8 mouse cellular contexts compared by ENCODE assay signal in genomic region chr2:62646014-62646645, GRCm38 (mm10). TPM values are rescaled to one million over a fixed set of nuclear protein-coding genes. Genes with fewer than 3 reads are reported as not detected.
A peak's percentile ranks its signal among the peaks of the same experiment; 100 is the strongest.
DNase-seq lines count a peak whose midpoint lies in the region; ATAC-seq and TF ChIP-seq lines count a peak whose summit lies in the region.

Gene Ifih1 (minus strand): TSS chr2:62646255.

- intact Hi-C loops in heart, postnatal 36 days (cut with DNase I), result no loop called here

- peak; percentile 78 for DNase-seq in CH12.LX (ENCODE audit: extremely low read depth)
- peak; percentile 79 for DNase-seq in adrenal gland, postnatal 14 days
- peak; percentile 64 to 71 for DNase-seq in heart, postnatal 36 days
- peak; percentile 38 to 62 for DNase-seq in layer of hippocampus, postnatal 10 days (ENCODE audit: low spot score in 2 of 2)
- DNase-seq in mesoderm, embryonic 11.5 days (ENCODE audit: low read depth, low spot score), result peak; percentile 49
- DNase-seq in spleen, adult 18-20 months, result peak; percentile 58 to 76
- no peak for DNase-seq in left cerebral cortex, adult 8-10 months (ENCODE audit: low spot score in 2 of 2)

- peak; percentile 91 for ATAC-seq in forebrain, embryonic 12.5 days (ENCODE audit: low FRiP score)

- H3K27ac ChIP-seq in CH12.LX (ENCODE audit: insufficient read depth, low read depth), result peak within 1 kb of the TSS; percentile 30
- peak within 1 kb of the TSS; percentile 53; the same call in 1 of the 2 replicates for H3K27ac ChIP-seq in forebrain, embryonic 12.5 days

- in situ Hi-C loops in CH12.LX (cut with MboI; ENCODE audit: low pct_ligation_motif_present, low pct_unique_long_range_greater_than_20kb, low sequenced_read_pairs), result no loop called here

- peak; percentile 26; the same call in 1 of the 2 replicates for TF ChIP-seq EP300 in CH12.LX (IDR thresholded peaks at IDR 0.05; ENCODE audit: low read length)

- H3K4me1 ChIP-seq in CH12.LX (ENCODE audit: control insufficient read depth in 1 of 2, insufficient read depth in 2 of 2), result peaks cover 3 to 22% of the 10 kb centered on the region in 2 experiments; a peak in 3 of 4 replicates
- peaks cover 16% of the 10 kb centered on the region for H3K4me1 ChIP-seq in forebrain, embryonic 12.5 days

- peak in 1 of 2 experiments; percentile 61; a peak in 2 of 4 replicates for TF ChIP-seq CTCF in CH12.LX (conservative IDR thresholded peaks at IDR 0.05 in 1 of 2, IDR thresholded peaks at IDR 0.05 in 1 of 2; ENCODE audit: low read depth in 2 of 2, low read length in 2 of 2)

- TF ChIP-seq POLR2A in CH12.LX (IDR thresholded peaks at IDR 0.05; ENCODE audit: low read depth, low read length), result no peak

- dilution Hi-C loops in CH12.LX (cut with MboI; ENCODE audit: extremely low pct_ligation_motif_present, extremely low pct_unique_long_range_greater_than_20kb, low sequenced_read_pairs), result no loop called here

- no peaks in the 10 kb centered on the region for H3K27me3 ChIP-seq in CH12.LX (replicated peaks)
- H3K27me3 ChIP-seq in forebrain, embryonic 12.5 days, result peaks cover 11% of the 10 kb centered on the region

- H3K4me3 ChIP-seq in CH12.LX (replicated peaks in 1 of 3; ENCODE audit: low read depth in 2 of 3, low read length in 2 of 3, poor library complexity in 1 of 3), result peak within 1 kb of the TSS; percentile 55 to 61 (median 57)
- H3K4me3 ChIP-seq in forebrain, embryonic 12.5 days (replicated peaks), result peak within 1 kb of the TSS; percentile 47

- peak within 1 kb of the TSS; percentile 88 for H3K4me2 ChIP-seq in CH12.LX (ENCODE audit: insufficient read depth, low read depth, poor library complexity, severe bottlenecking)
- H3K4me2 ChIP-seq in forebrain, embryonic 12.5 days, result peak within 1 kb of the TSS; percentile 68

- H3K79me2 ChIP-seq in CH12.LX (replicated peaks; ENCODE audit: control insufficient read depth, extremely low read depth, insufficient read depth, poor library complexity, severe bottlenecking), result no peaks in the 10 kb centered on the region

- H3K9me3 ChIP-seq in CH12.LX (replicated peaks; ENCODE audit: low read length), result no peaks in the 10 kb centered on the region
- H3K9me3 ChIP-seq in forebrain, embryonic 12.5 days, result no peaks in the 10 kb centered on the region

- H3K9ac ChIP-seq in CH12.LX (ENCODE audit: insufficient read depth, low read depth), result peak within 1 kb of the TSS; percentile 50
- H3K9ac ChIP-seq in forebrain, embryonic 12.5 days, result peak within 1 kb of the TSS; percentile 47

- peak; percentile 11; the same call in 1 of the 2 replicates for TF ChIP-seq RAD21 in CH12.LX (IDR thresholded peaks at IDR 0.05; ENCODE audit: low read depth, low read length)

- H3K36me3 ChIP-seq in CH12.LX (replicated peaks in 1 of 2; ENCODE audit: control insufficient read depth in 1 of 2, insufficient read depth in 1 of 2, low read length in 1 of 2), result no peaks in the 10 kb centered on the region
- no peaks in the 10 kb centered on the region for H3K36me3 ChIP-seq in forebrain, embryonic 12.5 days (replicated peaks)

- 2% methylated on average over 30 of the region's 30 CpGs for WGBS in forebrain, embryonic 12.5 days

TF ChIP-seq in CH12.LX, 34 proteins besides CTCF, POLR2A, EP300 and RAD21:
- TF ChIP-seq RCOR1 (conservative IDR thresholded peaks at IDR 0.05; ENCODE audit: low read depth, low read length), result no peak
- TF ChIP-seq MYC (IDR thresholded peaks at IDR 0.05; ENCODE audit: low read depth, low read length), result no peak
- no peak for TF ChIP-seq SIN3A (IDR thresholded peaks at IDR 0.05; ENCODE audit: low read length)
- no peak for TF ChIP-seq USF1 (IDR thresholded peaks at IDR 0.05; ENCODE audit: low read depth, low read length)
- TF ChIP-seq MAFK (IDR thresholded peaks at IDR 0.05; ENCODE audit: insufficient replicate concordance, low read length), result no peak
- no peak for TF ChIP-seq CHD1 (IDR thresholded peaks at IDR 0.05; ENCODE audit: low read depth, low read length)
- peak; percentile 40; the same call in 1 of the 2 replicates for TF ChIP-seq CHD2 (IDR thresholded peaks at IDR 0.05; ENCODE audit: low read length)
- no peak for TF ChIP-seq KAT2A (IDR thresholded peaks at IDR 0.05; ENCODE audit: insufficient replicate concordance, low read length)
- TF ChIP-seq HCFC1 (IDR thresholded peaks at IDR 0.05; ENCODE audit: low read depth, low read length), result no peak
- no peak for TF ChIP-seq ZC3H11A (IDR thresholded peaks at IDR 0.05; ENCODE audit: low read depth, low read length)
- no peak; the same call in 1 of the 2 replicates for TF ChIP-seq BHLHE40 (IDR thresholded peaks at IDR 0.05; ENCODE audit: low read depth, low read length)
- no peak for TF ChIP-seq TCF12 (IDR thresholded peaks at IDR 0.05; ENCODE audit: low read depth, low read length)
- TF ChIP-seq POLR2AphosphoS2 (IDR thresholded peaks at IDR 0.05; ENCODE audit: low read depth, low read length), result no peak
- TF ChIP-seq NELFE (IDR thresholded peaks at IDR 0.05; ENCODE audit: low read depth, low read length), result no peak
- no peak for TF ChIP-seq GABPA (IDR thresholded peaks at IDR 0.05; ENCODE audit: insufficient replicate concordance, low read depth, low read length)
- TF ChIP-seq ZKSCAN1 (IDR thresholded peaks at IDR 0.05; ENCODE audit: borderline replicate concordance, low read depth, low read length), result no peak
- no peak for TF ChIP-seq E2F4 (IDR thresholded peaks at IDR 0.05; ENCODE audit: insufficient replicate concordance, low read depth, low read length)
- TF ChIP-seq IRF4 (IDR thresholded peaks at IDR 0.05; ENCODE audit: low read depth, low read length), result peak; percentile 79; the same call in 1 of the 2 replicates
- no peak for TF ChIP-seq JUND (conservative IDR thresholded peaks at IDR 0.05; ENCODE audit: low read depth, low read length)
- TF ChIP-seq MAZ (IDR thresholded peaks at IDR 0.05; ENCODE audit: low read depth, low read length), result no peak
- TF ChIP-seq NRF1 (IDR thresholded peaks at IDR 0.05; ENCODE audit: low read depth, low read length), result no peak
- TF ChIP-seq USF2 (conservative IDR thresholded peaks at IDR 0.05; ENCODE audit: low read depth, low read length), result no peak
- TF ChIP-seq PAX5 (IDR thresholded peaks at IDR 0.05; ENCODE audit: low read length), result no peak
- TF ChIP-seq MXI1 (IDR thresholded peaks at IDR 0.05; ENCODE audit: low read depth, low read length), result 0 out of 2 replicates have a peak, but pooled peaks have one; percentile 11
- TF ChIP-seq MEF2A (IDR thresholded peaks at IDR 0.05; ENCODE audit: borderline replicate concordance, low read depth, low read length), result no peak
- no peak for TF ChIP-seq ZNF384 (IDR thresholded peaks at IDR 0.05; ENCODE audit: low read depth, low read length)
- TF ChIP-seq ELF1 (IDR thresholded peaks at IDR 0.05; ENCODE audit: low read depth, low read length), result peak; percentile 55
- TF ChIP-seq UBTF (IDR thresholded peaks at IDR 0.05; ENCODE audit: low read depth, low read length), result peak; percentile 90
- no peak for TF ChIP-seq TBP (conservative IDR thresholded peaks at IDR 0.05; ENCODE audit: low read depth, low read length)
- TF ChIP-seq ZMIZ1 (IDR thresholded peaks at IDR 0.05; ENCODE audit: low read depth, low read length), result no peak
- TF ChIP-seq ETS1 (conservative IDR thresholded peaks at IDR 0.05; ENCODE audit: low read depth, low read length), result peak; percentile 44
- peak; percentile 43 for TF ChIP-seq SMC3 (IDR thresholded peaks at IDR 0.05; ENCODE audit: low read depth, low read length)

RNA-seq across cellular contexts. Expression of gene Ifih1, which starts in this region (rescaled TPM):
- total RNA-seq in CH12.LX (2012; rRNA removed) (1.6 and 2.0 TPM in 2 replicates), CH12.LX (2014; rRNA removed) (2.2 and 2.5 TPM in 2 replicates)
- 3.6 and 4.5 TPM in 2 replicates for polyA plus RNA-seq in CH12.LX (2012; ENCODE audit: insufficient read length, low read depth)
- 8.7 and 9.9 TPM in 2 replicates for total RNA-seq in adrenal gland, postnatal 14 days (2021)
- 1.5 and 1.9 TPM in 2 replicates for polyA plus RNA-seq in forebrain, embryonic 12.5 days (2016; fragmentation: Nextera tagmentation; extraction: Ambion mirVana)
- total RNA-seq in heart, postnatal 36 days (2021), result 1 to 10 TPM; 6.1 to 8.6 TPM
- 1 to 10 TPM; 1.8 to 2.3 TPM for total RNA-seq in layer of hippocampus, postnatal 10 days (2021)
- total RNA-seq in left cerebral cortex, adult 8-10 months (2022), result 1 to 10 TPM; 3.0 to 5.8 (median 4.6) TPM

Comparison
In these comparisons a context has a peak if more than half of its experiments do, and no peak if none do; other contexts are left out.
1. DNase-seq: peak in CH12.LX (single experiment), adrenal gland, postnatal 14 days (single experiment), heart, postnatal 36 days (2 of 2), layer of hippocampus, postnatal 10 days (2 of 2), mesoderm, embryonic 11.5 days (single experiment) and spleen, adult 18-20 months (2 of 2); none in left cerebral cortex, adult 8-10 months (0 of 2).